Mouse (Mus musculus) layer of hippocampus, adult 2 months (tissue): ENCODE results near the gene Erbb4. TPM values are rescaled to one million over a fixed set of nuclear protein-coding genes. Genes with fewer than 3 reads are reported as not detected.

Experiments
- DNase-seq, 2 experiments: peaks; one replicate each; pipeline ENCODE4 v3.0.0; 2022; ENCODE audit warnings: low spot score in 2 of 2
- H3K27ac ChIP-seq: fragments of 200-600 bp; 2 replicates; pipeline ENCODE4 v1.8.1; 2022
- H3K4me3 ChIP-seq: fragments of 200-600 bp; 2 replicates; pipeline ENCODE4 v1.8.1; 2022; ENCODE audit warnings: mild to moderate bottlenecking
- CTCF ChIP-seq: fragments of 200-600 bp; conservative IDR thresholded peaks from 2 replicates; pipeline ENCODE4 v1.8.1; 2022; ENCODE audit warnings: antibody characterized with exemption, mild to moderate bottlenecking, moderate library complexity
- total RNA-seq, 2 experiments: library from RNA; stranded (reverse); gene quantifications; 2 replicates each; pipeline ENCODE4 v1.2.3; 2021

Erbb4 gene
- total RNA-seq, 2 experiments from 2014 or later, result 46.2 to 48.6 TPM

DNA sequence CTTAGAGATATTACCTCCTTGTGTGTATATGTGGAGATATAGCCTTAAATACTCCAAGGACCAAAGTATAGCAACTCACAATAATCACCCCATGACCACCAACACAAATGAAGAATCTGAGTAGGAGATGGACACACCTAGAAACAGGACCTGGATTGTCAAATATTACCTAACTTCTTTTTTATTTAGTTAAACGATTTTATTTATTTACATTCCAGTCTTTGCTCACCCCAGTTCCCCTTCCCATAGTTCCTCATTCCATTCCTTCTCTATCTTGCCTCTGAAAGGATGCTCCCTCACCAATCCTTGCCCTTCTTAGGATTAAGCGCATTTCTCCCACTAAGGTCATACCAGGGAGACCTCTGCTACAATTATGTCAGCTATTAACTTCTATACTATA, 128.6 kb downstream of the Erbb4 start:
- DNase-seq, result no peak
- Histone ChIP-seq H3K27ac (no peak overlapping the region), H3K4me3 (no peak overlapping the region)
- no peak for TF ChIP-seq CTCF

DNA sequence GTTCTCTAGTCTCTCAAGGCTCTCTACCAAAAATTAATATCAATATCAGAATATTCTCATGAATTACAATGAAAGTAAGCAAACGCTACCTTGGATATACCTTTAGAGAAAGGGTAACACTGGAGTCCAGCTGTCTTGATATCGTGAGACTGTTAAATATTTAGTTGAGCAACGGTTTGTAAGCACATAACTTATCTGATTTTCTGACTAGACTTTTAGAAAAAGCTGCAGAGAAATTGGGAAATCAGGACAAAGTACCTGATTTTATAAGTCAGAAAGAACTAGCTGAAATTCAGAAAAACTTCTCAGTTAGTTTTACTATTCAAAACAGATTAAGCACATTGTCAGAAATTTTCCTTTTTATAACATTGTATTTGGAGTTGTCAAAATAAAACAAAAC, 129.3 kb downstream of the Erbb4 start:
- no peak for TF ChIP-seq CTCF
- no peak overlapping the region for H3K27ac ChIP-seq
- H3K4me3 ChIP-seq, result no peak overlapping the region
- no peak for DNase-seq

DNA sequence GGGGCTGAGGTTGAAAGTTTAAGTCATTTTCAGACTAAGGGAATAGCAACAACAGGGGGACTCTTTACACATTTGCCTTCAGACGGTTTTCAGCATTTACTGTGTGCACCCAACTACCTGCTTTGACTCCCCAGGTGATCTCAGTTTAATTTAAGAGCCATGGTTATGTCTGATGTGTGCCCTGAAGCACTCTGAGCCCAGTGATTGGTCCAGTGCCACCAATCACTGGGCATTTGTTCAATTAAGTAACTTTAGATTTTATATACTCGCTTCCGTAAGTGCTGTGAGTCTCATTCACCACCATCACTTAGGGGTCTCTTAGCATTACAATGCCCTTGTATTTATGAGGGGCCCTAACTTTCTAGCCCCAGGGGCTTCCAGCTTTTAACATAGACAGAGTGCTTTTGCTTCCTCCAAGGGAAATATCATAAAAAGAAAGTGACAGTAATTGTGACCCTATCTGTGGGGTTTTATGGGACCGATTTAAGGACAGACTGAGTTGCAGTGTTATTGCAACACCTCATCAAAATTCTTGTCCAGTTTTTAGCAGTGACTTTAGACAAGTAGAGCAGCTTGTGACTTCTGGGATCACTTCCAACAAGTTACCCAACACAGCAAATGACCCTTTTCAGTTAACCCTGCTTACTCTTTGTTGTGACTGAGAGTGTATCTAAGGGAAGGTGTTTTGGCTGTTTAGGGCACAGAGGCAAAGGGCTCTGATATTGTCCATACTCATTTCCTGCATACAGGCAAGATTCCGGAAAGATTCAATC, 134.3 kb downstream of the Erbb4 start:
- DNase-seq, result no peak
- no peak for TF ChIP-seq CTCF
- H3K27ac ChIP-seq, result no peak overlapping the region
- H3K4me3 ChIP-seq, result no peak overlapping the region

DNA sequence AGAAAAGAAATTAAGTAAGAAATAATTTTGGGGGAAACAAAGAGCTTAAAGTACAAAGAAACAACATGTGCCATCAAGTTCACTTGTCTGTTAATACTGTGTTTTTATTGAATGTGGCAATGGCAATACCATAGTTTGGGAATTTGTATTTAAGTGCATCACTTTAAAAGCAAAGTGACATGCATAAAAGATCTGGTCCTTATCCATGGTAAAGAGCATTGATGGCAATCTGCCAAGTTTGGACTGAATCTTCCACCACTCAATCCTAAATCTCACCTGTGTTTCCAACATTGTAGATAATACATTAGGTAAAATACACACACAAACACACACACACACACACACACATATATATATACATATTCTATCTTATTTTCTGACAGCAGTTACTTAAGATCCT, 143.7 kb downstream of the Erbb4 start:
- no peak overlapping the region for H3K27ac ChIP-seq
- no peak for DNase-seq
- H3K4me3 ChIP-seq, result no peak overlapping the region
- no peak for TF ChIP-seq CTCF

DNA sequence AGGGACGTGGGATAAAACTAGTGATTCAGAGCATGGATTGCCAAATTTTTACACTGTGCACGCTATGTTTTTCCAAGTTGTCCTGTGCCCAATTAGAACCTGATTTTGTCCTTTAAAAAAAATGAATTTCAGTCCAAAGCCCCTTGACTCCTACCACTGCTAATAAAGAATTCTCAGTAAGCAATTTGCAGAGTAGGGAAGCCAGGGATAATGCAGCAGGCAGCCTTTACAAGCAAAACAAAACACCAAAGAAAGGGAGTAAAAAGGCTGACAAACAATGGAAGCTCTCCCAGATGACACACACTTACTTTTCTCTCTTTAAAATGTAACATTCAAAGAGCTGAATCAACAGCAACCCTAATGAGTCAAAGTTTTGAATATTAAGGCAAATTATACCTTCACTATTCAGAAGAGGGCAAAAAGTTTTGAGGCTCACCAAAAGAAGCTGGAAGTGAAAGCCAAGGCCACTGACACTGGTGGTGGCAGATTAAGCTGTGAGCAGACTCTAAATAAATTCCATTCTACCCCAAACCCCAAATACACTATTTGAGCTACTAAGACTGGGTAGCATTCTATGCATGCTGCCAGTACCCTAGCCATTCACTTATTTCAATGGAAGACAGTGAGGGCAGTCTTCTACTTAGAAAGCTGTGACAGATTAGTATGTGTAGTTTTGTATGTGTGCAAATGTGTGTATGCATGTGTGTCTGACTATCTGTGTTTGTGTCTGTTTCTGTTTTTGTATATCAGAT, 146.3 kb downstream of the Erbb4 start:
- TF ChIP-seq CTCF, result no peak
- no peak for DNase-seq
- no peak overlapping the region for H3K27ac ChIP-seq
- no peak overlapping the region for H3K4me3 ChIP-seq

DNA sequence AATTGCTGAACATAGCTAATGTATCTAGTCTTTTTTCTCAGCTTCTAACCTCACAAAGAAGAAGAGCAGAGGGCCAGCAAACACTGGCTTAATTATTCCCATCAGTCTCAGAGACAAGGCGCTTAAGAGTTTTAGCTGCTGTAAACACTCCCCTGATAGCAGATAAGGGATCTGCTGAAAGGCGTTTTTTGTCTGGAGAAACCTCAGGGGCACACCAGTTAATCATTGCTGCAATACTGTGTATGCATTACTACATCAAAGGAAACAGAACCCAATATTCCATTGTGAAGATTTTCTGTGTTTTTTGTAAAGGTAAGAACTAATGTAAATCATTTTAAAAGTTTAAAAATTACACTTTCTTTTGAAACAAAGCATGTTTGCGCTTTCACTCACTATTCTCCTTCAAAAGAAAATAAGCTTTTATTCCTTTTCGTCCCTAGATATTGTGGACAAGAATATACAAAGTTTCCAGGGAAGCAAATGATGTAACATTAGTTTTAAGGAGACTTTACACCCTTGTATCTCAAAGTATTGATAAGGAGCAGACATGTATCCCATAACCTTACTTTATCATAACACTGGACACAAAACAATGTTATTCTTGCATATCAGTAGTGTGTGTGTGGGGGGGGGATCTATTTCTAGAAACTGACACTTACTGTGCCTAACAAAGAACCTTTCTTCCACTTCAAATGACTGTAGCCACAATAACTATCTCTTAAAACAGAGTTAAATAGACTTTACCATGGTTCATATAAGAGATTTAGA, 150.9 kb downstream of the Erbb4 start:
- no peak for TF ChIP-seq CTCF
- H3K4me3 ChIP-seq, result no peak overlapping the region
- H3K27ac ChIP-seq, result no peak overlapping the region
- no peak for DNase-seq

DNA sequence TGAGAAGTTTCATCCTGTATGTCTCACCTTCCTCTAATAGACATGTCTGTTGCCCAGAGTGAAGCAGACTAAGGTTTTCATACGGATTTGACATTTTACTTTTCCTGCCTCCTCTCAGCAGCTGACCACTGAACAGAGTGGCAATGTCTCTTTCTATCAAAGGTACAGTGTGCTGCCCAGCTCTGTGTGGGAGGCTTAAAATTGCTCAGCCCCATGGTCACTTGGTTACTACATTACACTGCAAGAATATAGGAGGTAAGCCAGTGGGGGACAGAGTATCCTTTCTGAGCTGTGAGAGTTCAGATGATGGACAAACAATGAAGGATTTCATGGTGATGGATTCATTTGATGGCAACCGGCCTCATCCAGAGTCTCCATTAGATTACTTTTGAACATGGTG, 152.4 kb downstream of the Erbb4 start:
- TF ChIP-seq CTCF, result no peak
- Histone ChIP-seq H3K4me3 (no peak overlapping the region), H3K27ac (no peak overlapping the region)
- no peak for DNase-seq

DNA sequence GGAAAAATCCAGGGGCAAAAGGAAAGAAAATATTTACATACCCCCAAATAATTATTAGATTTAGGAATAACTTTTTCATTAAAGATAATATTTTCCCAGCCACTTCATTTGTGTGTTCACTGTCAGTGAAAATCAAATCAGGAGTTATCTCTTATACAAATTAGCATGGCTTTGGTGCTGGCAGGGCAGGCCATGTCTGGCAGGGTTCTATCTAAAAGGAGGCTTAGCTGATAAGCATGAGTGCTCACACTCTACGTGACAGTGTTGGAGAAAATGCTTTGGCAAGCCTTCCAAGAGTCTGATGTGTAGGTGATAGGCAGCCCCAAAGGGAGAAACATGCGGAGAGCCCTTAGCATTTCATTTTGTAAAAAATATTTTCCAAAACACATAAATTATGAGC, 164.7 kb downstream of the Erbb4 start:
- Histone ChIP-seq H3K4me3 (no peak overlapping the region), H3K27ac (no peak overlapping the region)
- TF ChIP-seq CTCF, result no peak
- no peak for DNase-seq

DNA sequence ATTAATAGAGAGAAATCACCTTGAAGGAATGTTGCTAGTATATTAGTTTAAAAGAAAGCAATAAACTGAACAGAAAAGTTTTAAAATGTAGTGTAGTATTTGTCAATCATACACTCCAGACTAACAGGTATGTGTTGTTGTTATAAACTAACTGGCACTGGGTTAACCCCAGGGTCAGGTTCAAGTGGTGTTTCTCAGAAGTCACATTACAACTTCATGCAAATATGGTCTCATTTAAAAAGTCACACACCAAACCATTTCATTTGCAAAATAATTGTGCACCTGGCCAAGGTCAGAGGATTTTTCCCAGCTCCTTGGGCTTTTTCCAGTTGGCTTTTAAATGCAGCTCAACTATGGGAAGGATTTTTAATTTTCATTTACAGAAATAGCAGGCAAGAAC, 173.1 kb downstream of the Erbb4 start:
- Histone ChIP-seq H3K4me3 (no peak overlapping the region), H3K27ac (no peak overlapping the region)
- DNase-seq, result no peak
- TF ChIP-seq CTCF, result no peak

DNA sequence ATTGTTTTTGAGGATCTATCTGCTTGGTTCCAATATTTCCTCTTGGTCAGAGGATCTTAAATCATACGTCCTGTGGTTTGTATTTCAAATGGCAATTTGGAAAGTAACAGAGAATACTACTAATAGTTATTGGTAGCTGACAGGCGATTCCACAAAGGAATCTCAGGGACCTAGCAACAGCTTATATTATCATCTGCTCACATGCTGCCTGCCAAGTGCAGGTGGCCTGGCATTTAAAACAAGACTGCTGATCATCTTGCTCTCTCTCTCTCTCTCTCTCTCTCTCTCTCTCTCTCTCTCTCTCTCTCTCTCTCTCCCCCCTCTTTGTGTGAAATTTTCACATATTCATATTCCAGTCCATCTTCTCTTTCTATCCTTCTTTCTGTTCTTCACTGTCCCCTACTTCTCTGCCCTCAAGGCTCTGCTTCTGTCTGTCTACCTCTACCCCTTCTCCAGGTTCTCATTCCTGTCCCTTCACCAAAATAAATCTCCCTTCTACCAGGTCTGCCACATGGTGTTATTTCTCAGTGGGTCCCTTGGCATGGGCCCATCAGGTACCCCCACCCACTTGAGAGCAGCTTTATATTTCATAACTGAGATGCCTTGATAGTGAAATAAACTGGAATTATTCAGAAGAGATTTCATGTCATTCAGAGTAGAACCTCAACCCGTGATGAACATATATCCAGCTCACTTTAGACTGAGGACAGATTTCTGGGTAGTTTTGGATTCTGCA, 174.4 kb downstream of the Erbb4 start:
- TF ChIP-seq CTCF, result no peak
- DNase-seq, result no peak
- no peak overlapping the region for H3K27ac ChIP-seq
- H3K4me3 ChIP-seq, result no peak overlapping the region

GRCm38 (mm10) chr1:68917828-68918227, 190.0 kb downstream of the Erbb4 start:
- H3K27ac ChIP-seq, result no peak overlapping the region
- DNase-seq, result no peak

GRCm38 (mm10) chr1:68892041-68892440, 215.8 kb downstream of the Erbb4 start:
- TF ChIP-seq CTCF, result no peak

More at GRCm38 (mm10) chr1:68917828-68918227, 190.0 kb downstream of the Erbb4 start:
- no peak overlapping the region for H3K4me3 ChIP-seq
- no peak for TF ChIP-seq CTCF

More at GRCm38 (mm10) chr1:68892041-68892440, 215.8 kb downstream of the Erbb4 start:
- H3K27ac ChIP-seq, result no peak overlapping the region
- no peak for DNase-seq
- no peak overlapping the region for H3K4me3 ChIP-seq
